Mouse (Mus musculus): ENCODE data around the gene Plekha8.

DNA sequence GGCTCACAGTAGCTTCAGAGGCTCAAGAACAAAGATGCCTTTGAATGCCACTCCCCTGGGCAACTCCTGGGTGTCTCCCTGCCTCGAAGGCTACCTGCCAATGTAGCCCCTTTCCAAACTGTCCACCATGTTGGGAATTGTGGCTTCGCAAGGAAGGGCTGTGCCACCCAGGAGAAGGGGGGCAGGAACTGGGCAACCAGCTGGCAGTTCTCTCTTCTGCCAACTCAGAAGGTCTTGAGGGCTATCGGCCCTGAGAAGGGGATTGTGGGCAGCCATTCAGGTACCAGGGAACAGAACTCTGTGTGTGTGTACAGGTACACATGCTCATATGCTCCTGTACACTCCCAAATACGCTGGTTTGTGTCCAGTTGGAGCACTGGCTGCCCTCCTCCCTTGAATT lies 89.2 kb downstream of the Plekha8 start:
- TF ChIP-seq CTCF (IDR thresholded peaks at IDR 0.05; ENCODE audit: low read depth) (no peak), EP300 (IDR thresholded peaks at IDR 0.05; ENCODE audit: low read depth) (no peak)

All from liver, embryonic 14.5 days (tissue).